Mouse (Mus musculus) brain, embryonic 14.5 days (tissue): ENCODE data around the gene Psmd11.

Experiments
- CTCF ChIP-seq: fragments of 200-500 bp; IDR thresholded peaks from 2 replicates; pipeline ENCODE4 v1.5.1; 2012; ENCODE audit warnings: inconsistent platforms, mild to moderate bottlenecking, moderate library complexity, borderline replicate concordance; ENCODE audit not compliant: insufficient read depth, insufficient read length; ENCODE audit errors: extremely low read depth
- POLR2A ChIP-seq: fragments of 200-500 bp; IDR thresholded peaks from 2 replicates; pipeline ENCODE4 v1.6.1; 2012; ENCODE audit warnings: mild to moderate bottlenecking, inconsistent platforms, borderline replicate concordance; ENCODE audit not compliant: poor library complexity, insufficient read depth, insufficient read length, severe bottlenecking; ENCODE audit errors: extremely low read depth

GRCm38 (mm10) chr11:80508361-80509175, 80.2 kb downstream of the Psmd11 start:
- TF ChIP-seq POLR2A (no peak), CTCF (no peak)
